Comparison of ENCODE assay signal across 17 mouse cellular contexts in the genomic region with DNA sequence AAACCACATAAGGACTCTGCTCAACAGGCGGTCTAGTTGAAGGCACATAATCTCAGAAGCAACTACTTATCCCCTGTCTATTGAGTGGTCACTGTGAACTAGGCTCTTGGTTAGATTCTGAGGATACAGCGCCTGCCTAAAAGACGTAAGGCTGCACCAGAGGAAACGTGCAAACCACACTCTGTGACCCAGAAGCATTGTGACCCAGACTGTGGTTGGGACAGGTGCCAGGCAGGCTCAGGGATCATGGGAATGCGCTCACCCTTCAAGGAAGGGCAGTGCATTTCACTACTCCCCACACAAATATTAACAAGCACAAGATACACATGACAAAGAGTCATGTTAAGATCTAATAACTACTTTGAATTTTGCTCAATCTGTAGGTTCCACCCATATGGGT.
DNase-seq lines count a peak whose midpoint lies in the region; ATAC-seq and TF ChIP-seq lines count a peak whose summit lies in the region.
"Had no signal": no experiment of that assay in that cellular context is flagged by ENCODE, and none has a peak within 500 bp of the region (broad histone marks: within the 10 kb centered on the region; RNA-seq: fewer than 3 reads in every experiment).

No protein-coding gene starts in this region.

- no peak overlapping the region for H3K9ac ChIP-seq in heart, adult 2 months (ENCODE audit: low read depth, low read length)
- H3K9ac ChIP-seq in heart, embryonic 12.5 days, result no peak overlapping the region
- H3K9ac ChIP-seq: embryonic facial prominence, embryonic 12.5 days had no signal

- H3K36me3 ChIP-seq in heart, adult 2 months (ENCODE audit: control insufficient read depth, insufficient read depth, low read length), result no peaks in the 10 kb centered on the region
- H3K36me3 ChIP-seq in heart, embryonic 12.5 days, result no peaks in the 10 kb centered on the region
- no peaks in the 10 kb centered on the region for H3K36me3 ChIP-seq in limb, embryonic 10.5 days
- H3K36me3 ChIP-seq: embryonic facial prominence, embryonic 12.5 days; G1E had no signal

- no peak for TF ChIP-seq POLR2A in heart, adult 2 months (IDR thresholded peaks at IDR 0.05; ENCODE audit: insufficient read depth, low read depth, low read length)

- H3K4me1 ChIP-seq in heart, adult 2 months (ENCODE audit: control insufficient read depth, insufficient read depth, low read length), result no peaks in the 10 kb centered on the region
- no peaks in the 10 kb centered on the region for H3K4me1 ChIP-seq in heart, embryonic 12.5 days (replicated peaks)
- H3K4me1 ChIP-seq in limb, embryonic 10.5 days, result no peaks in the 10 kb centered on the region
- H3K4me1 ChIP-seq: embryonic facial prominence, embryonic 12.5 days had no signal

- no peak overlapping the region for H3K4me3 ChIP-seq in heart, adult 2 months
- H3K4me3 ChIP-seq in heart, embryonic 12.5 days, result no peak overlapping the region
- H3K4me3 ChIP-seq in limb, embryonic 10.5 days, result no peak overlapping the region
- H3K4me3 ChIP-seq: embryonic facial prominence, embryonic 12.5 days had no signal

- intact Hi-C loops in heart, adult 2 months (cut with DNase I), result no loop called here

- no peaks in the 10 kb centered on the region for H3K79me2 ChIP-seq in heart, adult 2 months (replicated peaks; ENCODE audit: control insufficient read depth, insufficient read depth, low read length)

- no peak overlapping the region for H3K4me2 ChIP-seq in heart, embryonic 12.5 days
- H3K4me2 ChIP-seq: embryonic facial prominence, embryonic 12.5 days had no signal

- 57% methylated on average over 5 of the region's 5 CpGs for WGBS in heart, adult 2 months
- WGBS in heart, embryonic 12.5 days, result 76% methylated on average over 5 of the region's 5 CpGs
- 92% methylated on average over 5 of the region's 5 CpGs for whole genome bisulfite sequencing in limb, embryonic 10.5 days

- peak; percentile 20 to 23 for DNase-seq in heart, adult 2 months
- peak; percentile 19 for DNase-seq in 416B (ENCODE audit: low read depth)
- DNase-seq in Muller cell, postnatal 12 days (ENCODE audit: inconsistent ontology term), result peak; percentile 62
- peak; percentile 50 for DNase-seq in kidney, adult 9 months
- DNase-seq in layer of hippocampus, postnatal 10 days (ENCODE audit: low spot score in 2 of 2), result no peak
- no peak for DNase-seq in limb, embryonic 10.5 days (ENCODE audit: low spot score)
- DNase-seq: cerebellum, postnatal 36 days; heart, postnatal 10 days; liver; lung, adult 18-20 months; right cerebral cortex, postnatal 25 days; thymus, postnatal 25 days had no signal

- H3K9me3 ChIP-seq in heart, embryonic 12.5 days (replicated peaks), result no peaks in the 10 kb centered on the region
- no peaks in the 10 kb centered on the region for H3K9me3 ChIP-seq in limb, embryonic 10.5 days (replicated peaks)
- H3K9me3 ChIP-seq: embryonic facial prominence, embryonic 12.5 days; G1E had no signal

- H3K27ac ChIP-seq in heart, adult 2 months, result no peak overlapping the region
- H3K27ac ChIP-seq in heart, embryonic 12.5 days (ENCODE audit: poor library complexity, severe bottlenecking), result no peak overlapping the region
- H3K27ac ChIP-seq in limb, embryonic 10.5 days, result no peak overlapping the region
- H3K27ac ChIP-seq: embryonic facial prominence, embryonic 12.5 days had no signal

- no peak for ATAC-seq in heart, embryonic 12.5 days (ENCODE audit: insufficient number of reproducible peaks, low FRiP score)
- ATAC-seq: CD4-positive, CD25-positive, alpha-beta regulatory T cell, adult 4 months; intestine, postnatal 0 days had no signal

- no peak for TF ChIP-seq CTCF in heart, adult 2 months (IDR thresholded peaks at IDR 0.05)

- TF ChIP-seq EP300 in heart, adult 2 months (IDR thresholded peaks at IDR 0.05; ENCODE audit: insufficient read depth, low read depth, low read length), result no peak

- H3K27me3 ChIP-seq in heart, adult 2 months (ENCODE audit: control insufficient read depth, insufficient read depth, low read length), result no peaks in the 10 kb centered on the region
- no peaks in the 10 kb centered on the region for H3K27me3 ChIP-seq in heart, embryonic 12.5 days (replicated peaks)
- H3K27me3 ChIP-seq in limb, embryonic 10.5 days (ENCODE audit: low read depth, poor library complexity, severe bottlenecking), result no peaks in the 10 kb centered on the region
- H3K27me3 ChIP-seq: embryonic facial prominence, embryonic 12.5 days had no signal

Comparison
In these comparisons a context has a peak if more than half of its experiments do, and no peak if none do; other contexts are left out.
1. DNase-seq: peak in heart, adult 2 months (2 of 2), 416B (single experiment), Muller cell, postnatal 12 days (single experiment) and kidney, adult 9 months (single experiment); none in layer of hippocampus, postnatal 10 days (0 of 2) and limb, embryonic 10.5 days (single experiment).